Comparison of ENCODE assay signal across 16 mouse cellular contexts in genomic region chr6:126564376-126564775, GRCm38 (mm10). TPM values are rescaled to one million over a fixed set of nuclear protein-coding genes. Genes with fewer than 3 reads are reported as not detected.
DNase-seq lines count a peak whose midpoint lies in the region; ATAC-seq lines count a peak whose summit lies in the region.
"Had no signal": no experiment of that assay in that cellular context is flagged by ENCODE, and none has a peak within 500 bp of the region (broad histone marks: within the 10 kb centered on the region; RNA-seq: fewer than 3 reads in every experiment).

No protein-coding gene starts in this region.

- no peak overlapping the region for H3K4me3 ChIP-seq in hindbrain, embryonic 16.5 days (ENCODE audit: low read length)
- no peak overlapping the region for H3K4me3 ChIP-seq in hindbrain, embryonic 14.5 days (replicated peaks; ENCODE audit: low read length)
- H3K4me3 ChIP-seq in midbrain, embryonic 11.5 days (ENCODE audit: low read depth, low read length): no peak overlapping the region
- no peak overlapping the region for H3K4me3 ChIP-seq in midbrain, embryonic 13.5 days (replicated peaks)
- H3K4me3 ChIP-seq: embryonic facial prominence, embryonic 10.5 days; forebrain, embryonic 13.5 days; heart, embryonic 10.5 days; heart, embryonic 15.5 days; hindbrain, embryonic 15.5 days; intestine, embryonic 15.5 days had no signal

- no peak overlapping the region for H3K9ac ChIP-seq in hindbrain, embryonic 16.5 days (ENCODE audit: low read depth, low read length)
- H3K9ac ChIP-seq in hindbrain, embryonic 14.5 days: no peak overlapping the region
- H3K9ac ChIP-seq in midbrain, embryonic 11.5 days (ENCODE audit: low read length): no peak overlapping the region
- no peak overlapping the region for H3K9ac ChIP-seq in midbrain, embryonic 13.5 days (replicated peaks)
- H3K9ac ChIP-seq: forebrain, embryonic 13.5 days; forebrain, postnatal 0 days; heart, embryonic 15.5 days; hindbrain, embryonic 15.5 days; intestine, embryonic 15.5 days had no signal

- no peaks in the 10 kb centered on the region for H3K27me3 ChIP-seq in hindbrain, embryonic 16.5 days (replicated peaks; ENCODE audit: control insufficient read depth, insufficient read depth, low read length)
- H3K27me3 ChIP-seq in hindbrain, embryonic 14.5 days (ENCODE audit: control insufficient read depth, insufficient read depth, low read length): no peaks in the 10 kb centered on the region
- no peaks in the 10 kb centered on the region for H3K27me3 ChIP-seq in midbrain, embryonic 11.5 days (ENCODE audit: control insufficient read depth, insufficient read depth, low read length)
- no peaks in the 10 kb centered on the region for H3K27me3 ChIP-seq in midbrain, embryonic 13.5 days
- H3K27me3 ChIP-seq: forebrain, embryonic 13.5 days; heart, embryonic 15.5 days; hindbrain, embryonic 15.5 days; intestine, embryonic 15.5 days had no signal

- H3K27ac ChIP-seq in hindbrain, embryonic 16.5 days (ENCODE audit: low read depth, low read length): no peak overlapping the region
- no peak overlapping the region for H3K27ac ChIP-seq in hindbrain, embryonic 14.5 days
- H3K27ac ChIP-seq in midbrain, embryonic 11.5 days (ENCODE audit: low read depth, low read length): no peak overlapping the region
- no peak overlapping the region for H3K27ac ChIP-seq in midbrain, embryonic 13.5 days
- H3K27ac ChIP-seq: embryonic facial prominence, embryonic 10.5 days; forebrain, embryonic 13.5 days; heart, embryonic 10.5 days; heart, embryonic 15.5 days; hindbrain, embryonic 15.5 days; intestine, embryonic 15.5 days had no signal

- no peaks in the 10 kb centered on the region for H3K36me3 ChIP-seq in hindbrain, embryonic 16.5 days (ENCODE audit: control insufficient read depth, insufficient read depth, low read length)
- H3K36me3 ChIP-seq in hindbrain, embryonic 14.5 days (replicated peaks; ENCODE audit: control insufficient read depth, insufficient read depth): no peaks in the 10 kb centered on the region
- H3K36me3 ChIP-seq in midbrain, embryonic 11.5 days (ENCODE audit: control insufficient read depth, insufficient read depth, low read length): no peaks in the 10 kb centered on the region
- H3K36me3 ChIP-seq in midbrain, embryonic 13.5 days: no peaks in the 10 kb centered on the region
- H3K36me3 ChIP-seq: embryonic facial prominence, embryonic 10.5 days; G1E; heart, embryonic 10.5 days; heart, embryonic 15.5 days; hindbrain, embryonic 15.5 days; intestine, embryonic 15.5 days had no signal

- no peaks in the 10 kb centered on the region for H3K9me3 ChIP-seq in hindbrain, embryonic 16.5 days (ENCODE audit: control insufficient read depth, low read length)
- H3K9me3 ChIP-seq in hindbrain, embryonic 14.5 days (ENCODE audit: control insufficient read depth, low read length): no peaks in the 10 kb centered on the region
- no peaks in the 10 kb centered on the region for H3K9me3 ChIP-seq in midbrain, embryonic 11.5 days (ENCODE audit: control insufficient read depth, low read length)
- no peaks in the 10 kb centered on the region for H3K9me3 ChIP-seq in midbrain, embryonic 13.5 days
- H3K9me3 ChIP-seq: embryonic facial prominence, embryonic 10.5 days; forebrain, embryonic 13.5 days; heart, embryonic 10.5 days; heart, embryonic 15.5 days; hindbrain, embryonic 15.5 days; intestine, embryonic 15.5 days had no signal

- DNase-seq in cerebellum, adult 9-11 months: peak; percentile 45
- DNase-seq in cerebellum, adult 8-10 months: no peak
- DNase-seq in hindbrain, embryonic 14.5 days (ENCODE audit: low spot score): no peak
- DNase-seq in midbrain, embryonic 11.5 days (ENCODE audit: low spot score, missing footprints): peak; percentile 72
- DNase-seq in adrenal gland, adult 8-10 months: no peak

- 0 out of 2 replicates have a peak, but pooled peaks have one; percentile 19 for ATAC-seq in hindbrain, embryonic 16.5 days
- ATAC-seq in hindbrain, embryonic 14.5 days (ENCODE audit: low FRiP score): no peak
- ATAC-seq in midbrain, embryonic 11.5 days (ENCODE audit: low FRiP score): peak; percentile 45; the same call in 1 of the 2 replicates
- no peak for ATAC-seq in midbrain, embryonic 13.5 days

- no peak overlapping the region for H3K4me2 ChIP-seq in hindbrain, embryonic 16.5 days (ENCODE audit: low read length)
- H3K4me2 ChIP-seq in hindbrain, embryonic 14.5 days (replicated peaks): no peak overlapping the region
- H3K4me2 ChIP-seq in midbrain, embryonic 11.5 days: no peak overlapping the region
- H3K4me2 ChIP-seq in midbrain, embryonic 13.5 days (replicated peaks): no peak overlapping the region
- H3K4me2 ChIP-seq: forebrain, embryonic 13.5 days; heart, embryonic 15.5 days; hindbrain, embryonic 15.5 days; intestine, embryonic 15.5 days had no signal

- peaks cover 5% of the 10 kb centered on the region for H3K4me1 ChIP-seq in hindbrain, embryonic 16.5 days (ENCODE audit: control insufficient read depth, insufficient read depth, low read depth, low read length)
- H3K4me1 ChIP-seq in hindbrain, embryonic 14.5 days (replicated peaks; ENCODE audit: control insufficient read depth, insufficient read depth, low read length): peaks cover 11% of the 10 kb centered on the region
- 0 out of 2 replicates have a peak, but pooled peaks cover 3% of the 10 kb centered on the region for H3K4me1 ChIP-seq in midbrain, embryonic 11.5 days (ENCODE audit: control insufficient read depth, insufficient read depth, low read length)
- H3K4me1 ChIP-seq in midbrain, embryonic 13.5 days (replicated peaks): peaks cover 13% of the 10 kb centered on the region
- H3K4me1 ChIP-seq: intestine, embryonic 15.5 days had no signal

- 60% methylated on average over 6 of the region's 6 CpGs for WGBS in hindbrain, embryonic 16.5 days
- WGBS in hindbrain, embryonic 14.5 days: 62% methylated on average over 6 of the region's 6 CpGs
- WGBS in midbrain, embryonic 11.5 days: 61% methylated on average over 6 of the region's 6 CpGs
- 64% methylated on average over 6 of the region's 6 CpGs for WGBS in midbrain, embryonic 13.5 days

RNA-seq across cellular contexts. Expression of gene Kcna5, which starts 29.2 kb away (rescaled TPM):
- polyA plus RNA-seq in hindbrain, embryonic 16.5 days (2015; fragmentation: Nextera tagmentation; extraction: Ambion mirVana): 3.7 and 4.3 TPM in 2 replicates
- 2.9 and 3.3 TPM in 2 replicates for polyA plus RNA-seq in hindbrain, embryonic 14.5 days (2014; fragmentation: Nextera tagmentation; extraction: Ambion mirVana)
- 3.8 and 4.5 TPM in 2 replicates for polyA plus RNA-seq in midbrain, embryonic 11.5 days (2014; fragmentation: Nextera tagmentation; extraction: Ambion mirVana)
- polyA plus RNA-seq in midbrain, embryonic 13.5 days (2015; fragmentation: Nextera tagmentation; extraction: Ambion mirVana): 3.3 and 5.5 TPM in 2 replicates
- total RNA-seq in adrenal gland, adult 8-10 months (2022): 1 to 10 TPM; 2.4 to 4.1 (median 3.4) TPM
- total RNA-seq: G1E; hematopoietic stem cell, adult 5-6 weeks had no signal
- polyA plus RNA-seq: G1E had no signal

Comparison
In these comparisons a context has a peak if more than half of its experiments do, and no peak if none do; other contexts are left out.
1. DNase-seq: peak in cerebellum, adult 9-11 months (single experiment) and midbrain, embryonic 11.5 days (single experiment); none in cerebellum, adult 8-10 months (single experiment), hindbrain, embryonic 14.5 days (single experiment) and adrenal gland, adult 8-10 months (single experiment).
2. ATAC-seq: peak in hindbrain, embryonic 16.5 days (single experiment) and midbrain, embryonic 11.5 days (single experiment); none in hindbrain, embryonic 14.5 days (single experiment) and midbrain, embryonic 13.5 days (single experiment).